In the genomic region with DNA sequence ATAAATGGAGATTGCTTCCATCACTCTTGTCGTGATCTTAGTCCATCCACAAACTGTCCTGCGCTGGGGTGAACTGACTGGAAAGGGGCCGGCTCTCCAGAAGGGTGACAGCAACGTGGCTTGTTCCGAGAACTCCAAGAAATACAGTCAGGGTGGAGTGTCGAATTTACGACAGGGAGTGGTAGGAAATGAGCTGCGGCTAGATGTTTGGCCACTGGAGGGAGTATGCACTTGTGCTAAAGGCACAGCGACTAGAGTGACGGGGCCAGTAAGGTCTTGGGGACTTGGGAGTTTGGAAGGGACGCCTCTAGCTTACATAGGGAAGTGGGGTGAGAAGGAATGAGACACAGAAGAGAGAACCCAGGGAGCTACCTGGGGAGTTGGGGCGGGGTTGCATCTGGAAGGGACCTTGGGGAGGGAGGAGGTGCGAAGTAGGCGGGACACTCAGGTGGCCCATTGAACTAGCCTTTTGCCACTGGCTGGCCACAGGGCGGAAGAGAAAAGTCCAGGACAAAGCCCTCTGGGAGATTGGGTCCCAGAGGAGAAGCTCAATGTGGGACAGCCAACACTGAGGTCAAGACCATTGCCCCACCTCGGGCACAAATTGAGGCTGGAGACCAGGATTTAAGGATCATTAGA, we compare ENCODE assay signal across 7 mouse cellular contexts. TPM values are rescaled to one million over a fixed set of nuclear protein-coding genes. Genes with fewer than 3 reads are reported as not detected.
DNase-seq lines count a peak whose midpoint lies in the region; ATAC-seq and TF ChIP-seq lines count a peak whose summit lies in the region.

Gene Gmfg, plus strand, starts transcription at position 516 of the 639 bp plus-strand sequence.

- peak within 1 kb of the TSS; percentile 9; the same call in 1 of the 2 replicates for H3K27ac ChIP-seq in cortical plate, adult 2 months (ENCODE audit: insufficient read depth, low read length)

- TF ChIP-seq CTCF in cortical plate, adult 2 months (IDR thresholded peaks at IDR 0.05; ENCODE audit: extremely low read depth, insufficient read depth, low read length), result peak; percentile 66

- no peak for TF ChIP-seq POLR2A in cortical plate, adult 2 months (IDR thresholded peaks at IDR 0.05; ENCODE audit: extremely low read depth, insufficient read depth, low read length)

- peak; percentile 68 for ATAC-seq in megakaryocyte-erythroid progenitor cell, adult 5-6 weeks (replicated peaks; ENCODE audit: low FRiP score, low TSS enrichment, poor library complexity, severe bottlenecking)

- peak; percentile 66 to 75 for DNase-seq in adrenal gland, adult 18-20 months (ENCODE audit: low spot score in 2 of 2)
- DNase-seq in gastrocnemius, adult 8-10 months (ENCODE audit: low spot score in 2 of 2), result peak; percentile 67 to 68
- peak; percentile 94 for DNase-seq in induced T-regulatory cell, adult 2 months (ENCODE audit: low read depth)
- peak; percentile 78 to 89 for DNase-seq in left cerebral cortex, postnatal 10 days (ENCODE audit: extremely low spot score in 1 of 2, low spot score in 2 of 2)
- DNase-seq in right cerebral cortex, postnatal 36 days (ENCODE audit: low spot score in 2 of 2), result peak; percentile 54 to 61

- no peaks in the 10 kb centered on the region; the same call in 1 of the 2 replicates for H3K4me1 ChIP-seq in cortical plate, adult 2 months (ENCODE audit: control insufficient read depth, insufficient read depth, low read length)

- H3K4me3 ChIP-seq in cortical plate, adult 2 months (ENCODE audit: insufficient read depth, low read length), result peak within 1 kb of the TSS; percentile 65

- intact Hi-C loops in left cerebral cortex, postnatal 10 days (cut with DNase I), result no loop called here

RNA-seq across cellular contexts. Expression of gene Gmfg, which starts in this region (rescaled TPM):
- 1 to 10 TPM; 8.0 to 9.5 TPM for total RNA-seq in adrenal gland, adult 18-20 months (2021)
- polyA plus RNA-seq in cortical plate, adult 2 months (2012; rRNA removed), result 2.8 and 5.1 TPM in 2 replicates
- 1 to 10 TPM in 2 of 4 experiments, under 1 TPM in 1, not detected in 1; 0.46 to 1.7 (median 1.3) TPM for total RNA-seq in gastrocnemius, adult 8-10 months (2022)
- total RNA-seq in left cerebral cortex, postnatal 10 days (2021), result 1 to 10 TPM; 3.3 to 5.0 TPM
- total RNA-seq in megakaryocyte-erythroid progenitor cell, adult 5-6 weeks (2014; fragmentation: Nextera tagmentation), result 79.4 and 81.5 TPM in 2 replicates
- 179 and 328 TPM in 2 replicates for total RNA-seq in megakaryocyte-erythroid progenitor cell, adult 5-6 weeks (2017)

Comparison
In these comparisons a context has a peak if more than half of its experiments do, and no peak if none do; other contexts are left out.
1. Peak in every context shown above with its lines: DNase-seq, ATAC-seq, H3K4me3 ChIP-seq and H3K27ac ChIP-seq.
2. RNA of gene Gmfg (total RNA-seq): 79.4 to 328 TPM in megakaryocyte-erythroid progenitor cell, adult 5-6 weeks; 8.0 to 9.5 TPM in adrenal gland, adult 18-20 months, 3.3 to 5.0 TPM in left cerebral cortex, postnatal 10 days and 0.46 to 1.7 TPM in gastrocnemius, adult 8-10 months; every median in the first group is over 4 times any median in the second.